Mouse (Mus musculus) adrenal gland, adult 8-10 months (tissue): ENCODE measurements around the gene Cnr1. TPM values are rescaled to one million over a fixed set of nuclear protein-coding genes. Genes with fewer than 3 reads are reported as not detected.
A peak's percentile ranks its signal among the peaks of the same experiment; 100 is the strongest.

Source experiments
- DNase-seq: peaks from one replicate; pipeline ENCODE4 v3.0.0; 2022
- total RNA-seq, 4 experiments: library from RNA; stranded (reverse); gene quantifications; 2 replicates each; pipeline ENCODE4 v1.2.4; 2022

Gene Cnr1
- total RNA-seq, result 10 to 100 TPM; 25.7 to 35.6 (median 30.7) TPM

- peak; percentile 83 for DNase-seq
Measured at GRCm38 (mm10) chr4:33924234-33924888, at the start of gene Cnr1. TSS of gene Cnr1 (plus strand) at chr4:33924593.

DNA sequence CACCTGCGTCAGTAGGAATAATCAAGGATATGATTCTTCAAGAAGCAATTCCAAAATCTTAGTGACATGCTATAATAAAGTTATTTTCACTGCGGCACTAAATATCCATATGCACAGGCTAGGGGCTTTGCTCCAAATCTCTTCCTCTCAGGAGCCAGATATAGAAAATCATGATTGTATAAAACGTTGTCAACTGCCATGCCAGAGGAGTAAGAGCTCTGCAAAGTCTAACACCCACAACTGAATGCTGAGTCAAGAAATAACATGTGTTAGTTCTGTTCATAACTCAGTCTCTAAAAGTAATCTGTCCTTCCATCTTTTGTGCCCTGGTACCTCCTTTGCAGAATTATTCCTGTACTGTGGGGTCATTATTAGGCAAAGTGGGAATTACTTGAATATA lies 44.4 kb upstream of the Cnr1 start:
- no peak for DNase-seq

- no peak for DNase-seq
Measured at GRCm38 (mm10) chr4:33886026-33886425, 38.4 kb upstream of the Cnr1 start.

DNA sequence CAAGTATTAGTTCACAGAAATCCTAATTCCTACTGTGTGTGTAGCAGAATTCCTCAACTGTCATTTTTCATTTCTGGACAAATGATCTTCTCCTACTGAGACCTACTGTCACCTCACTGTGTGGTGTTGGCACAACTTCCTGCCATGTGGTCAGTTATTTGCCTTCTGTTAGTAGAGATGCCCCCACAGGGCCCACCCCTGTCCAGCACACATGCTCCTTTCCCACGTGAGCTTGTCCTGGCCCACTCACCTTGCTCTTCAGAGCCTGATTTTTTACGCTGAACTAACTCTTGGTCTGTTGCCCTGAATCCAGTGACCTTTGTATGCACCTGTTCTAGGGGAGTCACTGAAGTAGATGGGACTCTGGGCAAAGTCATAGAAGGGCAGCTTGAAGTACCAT lies 34.4 kb upstream of the Cnr1 start:
- no peak for DNase-seq

DNA sequence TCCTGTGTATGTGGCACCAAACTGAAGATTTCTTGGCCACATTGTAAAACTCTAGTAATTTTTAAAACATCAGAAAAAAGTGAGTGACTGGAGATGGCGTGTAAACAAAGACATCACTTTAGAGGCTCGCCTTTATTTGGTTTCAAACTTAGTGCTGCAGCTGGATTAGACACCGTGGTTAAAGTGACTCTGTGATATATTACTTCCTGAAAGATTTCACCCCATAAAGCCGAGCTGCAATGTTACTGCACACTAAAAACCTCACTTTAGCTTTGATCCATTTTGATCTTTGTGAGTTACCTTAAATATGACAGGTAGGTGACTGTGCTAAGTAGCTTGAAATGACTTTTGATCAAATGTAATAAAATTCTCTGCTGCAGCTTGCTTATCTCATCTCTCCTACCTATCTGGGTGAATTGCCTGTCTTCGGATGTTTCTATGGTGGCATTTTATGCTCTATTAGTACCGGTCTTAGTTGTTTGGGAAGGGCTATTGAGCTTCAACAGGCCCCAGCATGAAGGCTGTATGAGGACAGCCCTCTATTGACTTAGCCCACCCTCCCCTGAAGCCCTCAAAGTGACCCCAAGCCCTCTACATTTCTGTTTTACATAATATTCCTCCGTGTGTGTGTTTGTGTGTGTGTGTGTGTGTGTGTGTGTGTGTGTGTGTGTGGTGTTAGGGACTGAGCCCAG lies 32.1 kb upstream of the Cnr1 start:
- no peak for DNase-seq

GRCm38 (mm10) chr4:33893841-33894240 lies 30.6 kb upstream of the Cnr1 start:
- no peak for DNase-seq

- DNase-seq, result no peak
Measured at GRCm38 (mm10) chr4:33895046-33895445, 29.3 kb upstream of the Cnr1 start.

GRCm38 (mm10) chr4:33895491-33895890 lies 28.9 kb upstream of the Cnr1 start:
- DNase-seq, result no peak

DNA sequence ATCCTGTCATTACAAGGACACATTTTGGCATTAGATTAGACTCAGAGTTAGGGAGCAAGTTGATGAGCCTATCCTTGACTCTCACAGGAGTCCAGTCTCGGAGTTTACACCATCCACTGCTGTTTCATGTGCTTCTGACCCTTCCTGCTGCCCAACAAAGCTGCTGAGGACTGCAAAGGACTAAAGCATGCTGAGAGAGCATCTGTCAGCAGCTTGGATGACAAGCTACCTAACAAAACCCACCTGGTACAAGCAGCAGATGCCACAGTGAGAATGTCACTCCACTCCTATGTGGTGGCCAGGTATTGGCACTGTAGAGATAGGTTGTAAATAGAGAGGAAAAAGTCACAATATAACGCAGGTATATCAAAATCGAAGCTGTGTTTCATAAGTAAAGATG lies 22.7 kb upstream of the Cnr1 start:
- DNase-seq, result no peak

DNA sequence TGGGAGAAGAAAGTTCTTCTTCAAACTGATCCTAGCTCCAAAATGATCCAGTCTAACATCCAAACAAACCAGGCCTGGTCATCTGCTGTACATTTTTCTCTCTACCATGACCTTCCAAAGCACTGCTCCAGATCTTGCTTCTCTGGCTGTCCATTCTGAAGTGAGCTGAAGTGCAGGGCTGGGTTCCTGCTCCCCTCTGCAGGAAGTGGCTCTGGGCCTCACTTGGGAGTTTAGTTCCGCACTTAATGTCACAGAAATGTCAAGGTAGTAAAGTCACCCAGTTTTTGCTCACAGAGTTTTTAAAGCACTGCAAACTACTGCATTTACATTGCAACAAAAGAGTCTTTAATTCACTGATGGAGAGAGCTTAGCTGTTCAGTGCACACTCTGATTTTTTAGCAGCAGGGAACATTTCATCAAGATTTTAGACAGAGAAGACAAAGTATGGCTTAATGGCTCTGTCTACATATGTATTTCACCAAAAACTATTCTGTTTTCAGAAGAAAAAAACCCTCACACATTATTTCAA lies 20.5 kb upstream of the Cnr1 start:
- DNase-seq, result no peak

DNA sequence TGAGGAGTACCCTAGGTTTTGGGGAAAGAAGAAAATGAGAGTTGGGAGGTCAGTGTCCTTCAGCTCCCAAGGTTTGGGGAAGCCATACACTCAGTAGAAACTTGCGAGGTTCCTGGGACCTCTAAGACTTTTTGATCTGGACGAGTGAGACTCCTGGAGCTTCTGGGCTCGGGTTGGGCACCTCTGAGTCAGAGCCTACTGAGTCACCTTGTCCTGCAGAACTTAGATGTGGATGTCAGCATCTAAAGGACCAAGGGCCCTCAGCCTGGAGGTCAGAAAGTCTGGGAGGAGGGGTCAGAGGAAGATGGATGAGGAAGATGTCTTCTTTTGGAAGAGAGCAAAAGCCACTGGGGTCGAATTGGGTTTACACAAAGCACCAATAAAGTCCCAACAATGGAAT lies 19.6 kb upstream of the Cnr1 start:
- no peak for DNase-seq

GRCm38 (mm10) chr4:33908786-33909185 lies 15.6 kb upstream of the Cnr1 start:
- no peak for DNase-seq

GRCm38 (mm10) chr4:33915730-33916129 lies 8.7 kb upstream of the Cnr1 start:
- no peak for DNase-seq

- DNase-seq, result no peak
Measured at GRCm38 (mm10) chr4:33920807-33921206, 3.6 kb upstream of the Cnr1 start.

GRCm38 (mm10) chr4:33923151-33923760 lies 1.1 kb upstream of the Cnr1 start:
- no peak for DNase-seq

DNA sequence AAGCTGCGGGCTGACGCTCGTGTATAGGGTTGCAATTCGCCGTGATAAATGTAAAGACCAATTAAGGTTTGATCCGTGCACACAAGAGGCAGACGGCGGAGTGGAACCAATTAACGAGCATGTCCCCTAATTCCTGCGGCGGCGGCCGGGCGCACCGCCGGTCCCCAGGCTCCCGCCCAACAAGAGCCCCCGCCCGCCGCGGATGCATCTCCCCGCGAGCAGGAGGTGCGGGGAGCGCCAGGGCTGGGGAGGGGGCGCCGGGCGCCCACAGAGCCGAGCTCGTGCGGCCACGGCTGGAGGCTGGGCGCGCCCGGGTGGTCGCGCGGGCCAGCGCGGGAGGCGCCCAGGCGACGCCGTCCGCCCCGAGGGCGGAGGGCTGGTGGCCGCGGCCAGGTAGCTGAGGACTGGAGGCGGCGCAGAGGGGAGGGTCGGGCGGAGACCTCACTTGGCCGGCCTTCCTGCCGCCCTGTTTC lies 596 bp upstream of the Cnr1 start:
- DNase-seq, result no peak

DNA sequence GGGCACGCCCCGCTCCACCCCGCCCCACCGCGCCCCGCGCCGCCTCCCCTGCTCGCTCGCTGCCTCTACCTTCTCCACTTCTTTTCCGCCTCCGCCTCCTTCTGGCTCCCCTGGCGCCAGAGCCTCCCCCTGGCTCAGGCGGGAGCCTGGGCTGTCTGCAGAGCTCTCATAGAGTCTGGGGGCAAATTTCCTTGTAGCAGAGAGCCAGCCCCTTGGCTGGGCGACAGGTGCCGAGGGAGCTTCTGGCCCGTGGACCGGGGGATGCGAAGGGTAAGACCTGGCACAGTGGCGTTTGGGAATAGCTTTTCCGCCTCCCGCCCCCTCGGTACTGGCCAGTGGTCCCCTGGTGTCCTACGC lies 474 bp downstream of the Cnr1 start:
- no peak for DNase-seq

DNA sequence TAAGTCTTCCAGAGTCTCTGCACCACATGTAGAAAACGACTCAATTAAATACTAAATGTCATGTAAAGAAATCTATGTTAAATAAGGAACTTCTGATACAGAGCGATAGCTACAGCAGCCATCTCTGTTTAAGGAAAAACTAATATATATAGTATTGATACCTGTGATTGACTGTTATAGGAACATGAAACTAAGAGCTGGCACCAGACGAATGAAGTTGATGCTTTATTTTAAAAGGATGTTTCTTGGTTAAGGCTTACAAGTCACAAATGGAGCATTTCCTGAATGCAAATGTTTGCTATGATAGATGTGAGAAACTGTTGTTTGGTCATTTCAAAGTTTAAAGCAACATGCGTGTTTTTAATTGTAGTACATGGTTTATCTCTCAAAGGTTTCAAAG lies 1.1 kb downstream of the Cnr1 start:
- no peak for DNase-seq

DNA sequence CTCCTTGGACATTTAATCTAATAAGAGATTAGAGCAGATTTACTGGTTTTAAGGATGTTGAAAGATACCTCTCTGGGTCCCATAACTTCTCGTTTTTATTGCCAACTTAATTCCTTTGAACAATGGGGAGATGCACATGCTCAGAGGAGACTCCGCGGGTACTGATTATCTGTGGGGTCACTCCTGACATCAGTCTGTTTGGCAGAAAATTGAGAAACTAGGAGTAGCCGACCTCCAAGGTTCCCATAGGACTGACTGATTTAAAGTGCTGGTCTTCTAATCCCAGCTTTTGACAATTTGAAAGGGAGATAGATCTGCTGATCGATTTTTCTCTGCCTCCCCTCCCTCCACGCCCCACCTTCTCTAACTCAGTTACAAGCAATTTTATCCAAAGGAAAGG lies 1.6 kb downstream of the Cnr1 start:
- DNase-seq, result no peak

GRCm38 (mm10) chr4:33926730-33927263 lies 2.4 kb downstream of the Cnr1 start:
- DNase-seq, result no peak

- no peak for DNase-seq
Measured at GRCm38 (mm10) chr4:33927644-33928043, 3.3 kb downstream of the Cnr1 start.

- DNase-seq, result no peak
Measured at GRCm38 (mm10) chr4:33928450-33928849, 4.1 kb downstream of the Cnr1 start.

DNA sequence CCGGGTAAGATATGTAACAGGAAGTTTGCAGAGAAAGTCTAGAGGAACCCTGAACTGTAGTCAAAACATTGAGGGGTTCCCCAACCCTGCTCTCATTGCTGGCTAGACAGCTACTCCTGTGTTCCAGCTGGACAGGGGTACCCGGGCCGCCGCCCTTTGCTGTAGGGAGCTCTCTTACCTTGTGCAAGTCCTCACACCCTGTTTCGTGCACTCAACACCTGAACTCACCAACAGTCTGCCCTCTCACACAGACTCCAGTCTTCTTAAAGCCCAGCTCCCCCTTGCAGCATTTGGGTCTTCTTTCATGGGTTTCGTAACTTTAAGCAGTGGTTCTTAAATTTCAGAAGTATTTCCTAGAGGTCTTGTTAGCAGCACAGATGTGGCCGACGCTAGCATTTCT lies 7.0 kb downstream of the Cnr1 start:
- DNase-seq, result no peak
